Comparison of ENCODE assay signal across 10 mouse cellular contexts in the genomic region with DNA sequence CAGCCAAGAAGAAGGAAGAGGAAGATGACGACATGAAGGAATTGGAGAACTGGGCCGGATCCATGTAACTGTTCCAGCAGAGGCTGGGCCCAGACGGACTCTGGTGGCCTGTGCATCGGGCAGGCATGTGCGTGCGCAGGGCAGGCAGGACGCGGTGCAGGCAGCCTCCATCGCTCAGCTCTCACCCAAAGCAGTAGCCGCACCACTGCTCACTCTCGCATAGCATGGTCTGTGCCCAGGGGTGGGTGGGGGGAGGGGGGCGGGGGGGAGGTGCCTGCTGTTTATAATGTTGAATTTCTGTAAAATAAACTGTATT. TPM values are rescaled to one million over a fixed set of nuclear protein-coding genes. Genes with fewer than 3 reads are reported as not detected.
DNase-seq lines count a peak whose midpoint lies in the region; ATAC-seq lines count a peak whose summit lies in the region.
"Had no signal": no experiment of that assay in that cellular context is flagged by ENCODE, and none has a peak within 500 bp of the region (broad histone marks: within the 10 kb centered on the region; RNA-seq: fewer than 3 reads in every experiment).

No protein-coding gene starts in this region.

- H3K9ac ChIP-seq in heart, embryonic 15.5 days: no peak overlapping the region
- H3K9ac ChIP-seq: embryonic facial prominence, embryonic 13.5 days had no signal

- H3K4me3 ChIP-seq in heart, embryonic 15.5 days: no peak overlapping the region
- H3K4me3 ChIP-seq: embryonic facial prominence, embryonic 13.5 days had no signal

- intact Hi-C loops in left cerebral cortex, postnatal 14 days (cut with DNase I): no loop called here

- no peaks in the 10 kb centered on the region for H3K27me3 ChIP-seq in heart, embryonic 15.5 days
- H3K27me3 ChIP-seq: embryonic facial prominence, embryonic 13.5 days had no signal

- peak; percentile 48 for DNase-seq in kidney, postnatal 14 days
- no peak for DNase-seq in kidney, adult 11 months
- peak; percentile 51 for DNase-seq in gastrocnemius, postnatal 10 days
- peak; percentile 82 for DNase-seq in lung, postnatal 10 days
- DNase-seq in layer of hippocampus, adult 8-10 months (ENCODE audit: low spot score in 2 of 2): no peak
- no peak for DNase-seq in left cerebral cortex, postnatal 14 days (ENCODE audit: low spot score in 2 of 2)
- no peak for DNase-seq in left cerebral cortex, adult 11 months (ENCODE audit: low spot score)
- DNase-seq: cerebellum, postnatal 10 days had no signal

- peak overlapping the region; percentile 33; the same call in 1 of the 2 replicates for H3K27ac ChIP-seq in heart, embryonic 15.5 days

- H3K9me3 ChIP-seq in heart, embryonic 15.5 days (replicated peaks): no peaks in the 10 kb centered on the region
- H3K9me3 ChIP-seq: embryonic facial prominence, embryonic 13.5 days had no signal

- WGBS in heart, embryonic 15.5 days: 87% methylated on average over 12 of the region's 12 CpGs

- H3K4me2 ChIP-seq in heart, embryonic 15.5 days: no peak overlapping the region
- H3K4me2 ChIP-seq: embryonic facial prominence, embryonic 13.5 days had no signal

- H3K36me3 ChIP-seq in heart, embryonic 15.5 days: peaks cover 32% of the 10 kb centered on the region

- H3K4me1 ChIP-seq in heart, embryonic 15.5 days (replicated peaks): peaks cover 4% of the 10 kb centered on the region; the same call in 1 of the 2 replicates

- ATAC-seq in heart, embryonic 15.5 days (replicated peaks; ENCODE audit: insufficient number of reproducible peaks, insufficient read depth, low FRiP score, low read depth): no peak

RNA-seq across cellular contexts. Expression of gene Chmp4b, which starts 42.4 kb away (rescaled TPM):
- total RNA-seq in gastrocnemius, postnatal 10 days (2021): 100 to 1,000 TPM; 104 to 110 TPM
- 24.1 and 25.1 TPM in 2 replicates for polyA plus RNA-seq in heart, embryonic 15.5 days (2015; fragmentation: Nextera tagmentation; extraction: Ambion mirVana)
- total RNA-seq in layer of hippocampus, adult 8-10 months (2022): 100 to 1,000 TPM; 206 to 234 (median 209) TPM
- total RNA-seq in left cerebral cortex, postnatal 14 days (2021): 100 to 1,000 TPM; 207 to 208 TPM

Comparison
In these comparisons a context has a peak if more than half of its experiments do, and no peak if none do; other contexts are left out.
1. DNase-seq: peak in kidney, postnatal 14 days (single experiment), gastrocnemius, postnatal 10 days (single experiment) and lung, postnatal 10 days (single experiment); none in kidney, adult 11 months (single experiment), layer of hippocampus, adult 8-10 months (0 of 2), left cerebral cortex, postnatal 14 days (0 of 2) and left cerebral cortex, adult 11 months (single experiment).